Mouse (Mus musculus) embryonic facial prominence, embryonic 14.5 days (tissue): ENCODE measurements around the gene Rcc1. TPM values are rescaled to one million over a fixed set of nuclear protein-coding genes. Genes with fewer than 3 reads are reported as not detected.

Experiments used
- ATAC-seq: fragments of 200-750 bp; cut with Nextera tagmentation; 2 replicates; pipeline ENCODE4 v1.8.0; 2017; ENCODE audit warnings: low read depth, moderate number of reproducible peaks, moderate TSS enrichment
- DNase-seq: peaks from one replicate; pipeline ENCODE4 v3.0.0-alpha.2; 2015; ENCODE audit warnings: low spot score
- H3K27ac ChIP-seq: fragments of 300-500 bp; sonication (generic); replicated peaks from 2 replicates; pipeline ENCODE4 v1.5.1; 2014; ENCODE audit warnings: low read depth, mild to moderate bottlenecking, low read length, moderate library complexity
- H3K27me3 ChIP-seq: fragments of 300-500 bp; sonication (generic); replicated peaks from 2 replicates; pipeline ENCODE4 v1.6.1; 2014; ENCODE audit warnings: low read length; ENCODE audit not compliant: control insufficient read depth, insufficient read depth
- H3K36me3 ChIP-seq: fragments of 300-500 bp; sonication (generic); 2 replicates; pipeline ENCODE4 v1.6.1; 2014; ENCODE audit warnings: low read length, mixed read lengths; ENCODE audit not compliant: control insufficient read depth, insufficient read depth
- H3K4me1 ChIP-seq: fragments of 300-500 bp; sonication (generic); 2 replicates; pipeline ENCODE4 v1.6.1; 2014; ENCODE audit warnings: antibody characterized with exemption, low read length; ENCODE audit not compliant: control insufficient read depth, insufficient read depth
- H3K4me2 ChIP-seq: fragments of 300-500 bp; sonication (generic); 2 replicates; pipeline ENCODE4 v1.6.1; 2014; ENCODE audit warnings: low read depth, mild to moderate bottlenecking, low read length, moderate library complexity, mixed read lengths
- H3K4me3 ChIP-seq: fragments of 300-500 bp; sonication (generic); 2 replicates; pipeline ENCODE4 v1.5.1; 2014; ENCODE audit warnings: low read depth, mild to moderate bottlenecking, low read length
- H3K9ac ChIP-seq: fragments of 300-500 bp; sonication (generic); 2 replicates; pipeline ENCODE4 v1.6.1; 2014; ENCODE audit warnings: low read depth, mild to moderate bottlenecking, low read length, moderate library complexity, mixed read lengths
- H3K9me3 ChIP-seq: fragments of 300-500 bp; sonication (generic); 2 replicates; pipeline ENCODE4 v1.6.1; 2016; ENCODE audit warnings: low read length; ENCODE audit not compliant: control insufficient read depth
- WGBS: fragments of 180-500 bp; shearing (Covaris S2); extraction: QIAGEN DNeasy Blood & Tissue Kit; methylation state at CpG from one replicate; pipeline ENCODE4 v1.1.7; 2014; 5-methylcytosine and 5-hydroxymethylcytosine counted together
- polyA plus RNA-seq: library from polyadenylated mRNA; unstranded; fragments of >200 nt; fragmentation: Nextera tagmentation; extraction: Ambion mirVana; gene quantifications from 2 replicates; pipeline ENCODE4 v1.2.1, GENCODE M21; 2014

The Rcc1 gene
- polyA plus RNA-seq, 1 experiment from 2014 or later: 40.4 TPM

GRCm38 (mm10) chr4:132387617-132388016 is 34.2 kb upstream of the Rcc1 start:
- WGBS: 74% methylated on average over 5 of the region's 5 CpGs
- Histone ChIP-seq H3K9ac (no peak overlapping the region), H3K27ac (no peak overlapping the region), H3K4me2 (no peak overlapping the region), H3K36me3 (peaks cover 10% of the 10 kb centered on the region), H3K4me1 (no peaks in the 10 kb centered on the region), H3K9me3 (no peaks in the 10 kb centered on the region), H3K4me3 (no peak overlapping the region), H3K27me3 (no peaks in the 10 kb centered on the region)
- ATAC-seq (no peak), DNase-seq (no peak)

- WGBS: 87% methylated on average over 7 of the region's 7 CpGs
- ATAC-seq: no peak
- H3K4me1 ChIP-seq: no peaks in the 10 kb centered on the region
These were observed 33.4 kb upstream of the Rcc1 start for GRCm38 (mm10) chr4:132386846-132387245.

GRCm38 (mm10) chr4:132385771-132386410 is 32.5 kb upstream of the Rcc1 start:
- Histone ChIP-seq H3K4me2 (no peak overlapping the region), H3K9me3 (no peaks in the 10 kb centered on the region), H3K4me3 (no peak overlapping the region), H3K27me3 (no peaks in the 10 kb centered on the region), H3K9ac (no peak overlapping the region), H3K27ac (no peak overlapping the region), H3K4me1 (no peaks in the 10 kb centered on the region), H3K36me3 (peaks cover 13% of the 10 kb centered on the region)
- no peak for ATAC-seq
- WGBS: 75% methylated on average over 8 of the region's 8 CpGs
- no peak for DNase-seq

More at GRCm38 (mm10) chr4:132386846-132387245, 33.4 kb upstream of the Rcc1 start:
- Histone ChIP-seq H3K4me3 (no peak overlapping the region), H3K9me3 (no peaks in the 10 kb centered on the region), H3K4me2 (no peak overlapping the region), H3K36me3 (peaks cover 10% of the 10 kb centered on the region), H3K27ac (no peak overlapping the region), H3K27me3 (no peaks in the 10 kb centered on the region), H3K9ac (no peak overlapping the region)
- no peak for DNase-seq

- ATAC-seq: no peak
- DNase-seq: no peak
- Histone ChIP-seq H3K4me3 (no peak overlapping the region), H3K27ac (no peak overlapping the region), H3K9me3 (no peaks in the 10 kb centered on the region), H3K9ac (no peak overlapping the region), H3K36me3 (peaks cover 20% of the 10 kb centered on the region), H3K4me1 (no peaks in the 10 kb centered on the region), H3K27me3 (no peaks in the 10 kb centered on the region), H3K4me2 (no peak overlapping the region)
- WGBS: 82% methylated on average over 3 of the region's 3 CpGs
These were observed 30.1 kb upstream of the Rcc1 start for GRCm38 (mm10) chr4:132383455-132383854.

- Histone ChIP-seq H3K4me1 (no peaks in the 10 kb centered on the region), H3K27me3 (no peaks in the 10 kb centered on the region), H3K4me3 (no peak overlapping the region), H3K9me3 (no peaks in the 10 kb centered on the region), H3K36me3 (peaks cover 32% of the 10 kb centered on the region), H3K4me2 (no peak overlapping the region), H3K9ac (no peak overlapping the region), H3K27ac (no peak overlapping the region)
- WGBS: 83% methylated on average over 4 of the region's 4 CpGs
- ATAC-seq: no peak
- DNase-seq: no peak
These were observed 28.9 kb upstream of the Rcc1 start for GRCm38 (mm10) chr4:132382296-132382695.

GRCm38 (mm10) chr4:132380965-132381616 is 27.7 kb upstream of the Rcc1 start:
- WGBS: 97% methylated on average over 2 of the region's 2 CpGs
- H3K9me3 ChIP-seq: no peaks in the 10 kb centered on the region
- H3K27me3 ChIP-seq: no peaks in the 10 kb centered on the region
- no peak for DNase-seq
- no peak for ATAC-seq
- peaks cover 39% of the 10 kb centered on the region for H3K36me3 ChIP-seq
- H3K4me3 ChIP-seq: no peak overlapping the region
- no peak overlapping the region for H3K27ac ChIP-seq
- no peak overlapping the region for H3K9ac ChIP-seq
- H3K4me2 ChIP-seq: no peak overlapping the region
- H3K4me1 ChIP-seq: no peaks in the 10 kb centered on the region

- Histone ChIP-seq H3K4me2 (no peak overlapping the region), H3K27me3 (no peaks in the 10 kb centered on the region), H3K4me3 (no peak overlapping the region), H3K36me3 (peaks cover 74% of the 10 kb centered on the region), H3K4me1 (no peaks in the 10 kb centered on the region), H3K27ac (no peak overlapping the region), H3K9ac (no peak overlapping the region), H3K9me3 (no peaks in the 10 kb centered on the region)
- 100% methylated on average over 1 of the region's 1 CpGs for WGBS
- no peak for ATAC-seq
- no peak for DNase-seq
These were observed 20.4 kb upstream of the Rcc1 start for GRCm38 (mm10) chr4:132373820-132374219.

- Histone ChIP-seq H3K9me3 (no peaks in the 10 kb centered on the region), H3K36me3 (peaks cover 80% of the 10 kb centered on the region), H3K27me3 (no peaks in the 10 kb centered on the region), H3K4me3 (no peak overlapping the region), H3K4me1 (no peaks in the 10 kb centered on the region), H3K27ac (no peak overlapping the region), H3K9ac (no peak overlapping the region), H3K4me2 (no peak overlapping the region)
- ATAC-seq (no peak), DNase-seq (no peak)
- 72% methylated on average over 8 of the region's 8 CpGs for WGBS
These were observed 16.7 kb upstream of the Rcc1 start for GRCm38 (mm10) chr4:132369953-132370750.
